Mouse (Mus musculus) thymus, postnatal 25 days (tissue): ENCODE results near the gene Sars2.

ENCODE experiments used
- DNase-seq: peaks from one replicate; pipeline ENCODE4 v3.0.0; 2022

Sars2 gene

GRCm38 (mm10) chr7:28727649-28728340 is 14.0 kb upstream of the Sars2 start:
- DNase-seq, result no peak

- peak; percentile 83 for DNase-seq
These were observed 9.2 kb upstream of the Sars2 start for GRCm38 (mm10) chr7:28732341-28733142.

- DNase-seq, result no peak
These were observed 8.6 kb upstream of the Sars2 start for GRCm38 (mm10) chr7:28733211-28733610.

GRCm38 (mm10) chr7:28735701-28736100 is 6.1 kb upstream of the Sars2 start:
- no peak for DNase-seq

- DNase-seq, result no peak
These were observed 2.0 kb upstream of the Sars2 start for GRCm38 (mm10) chr7:28739829-28740228.

GRCm38 (mm10) chr7:28740949-28741348 is 843 bp upstream of the Sars2 start:
- no peak for DNase-seq

GRCm38 (mm10) chr7:28741368-28741708 is 454 bp upstream of the Sars2 start:
- no peak for DNase-seq

GRCm38 (mm10) chr7:28749935-28750334 is 8.1 kb downstream of the Sars2 start:
- DNase-seq, result no peak

GRCm38 (mm10) chr7:28756079-28756478 is 14.3 kb downstream of the Sars2 start, which contains the start of gene Ccer2:
Gene Ccer2, plus strand, starts transcription at chr7:28756174.
- DNase-seq, result no peak

GRCm38 (mm10) chr7:28758623-28759022 is 16.8 kb downstream of the Sars2 start:
- no peak for DNase-seq

- no peak for DNase-seq
These were observed 20.1 kb downstream of the Sars2 start for GRCm38 (mm10) chr7:28761907-28762306.

GRCm38 (mm10) chr7:28765211-28765610 is 23.4 kb downstream of the Sars2 start:
- DNase-seq, result no peak

- DNase-seq, result peak; percentile 96
These were observed 24.5 kb downstream of the Sars2 start, which contains the start of gene Sirt2 for GRCm38 (mm10) chr7:28766173-28766879. Gene Sirt2, plus strand, starts transcription at chr7:28766735.

- no peak for DNase-seq
These were observed 25.1 kb downstream of the Sars2 start for GRCm38 (mm10) chr7:28766910-28767309.

GRCm38 (mm10) chr7:28767462-28767965 is 25.7 kb downstream of the Sars2 start, which contains the start of gene Nfkbib:
Gene Nfkbib, minus strand, starts transcription at chr7:28767512.
- no peak for DNase-seq

- no peak for DNase-seq
These were observed 27.7 kb downstream of the Sars2 start for GRCm38 (mm10) chr7:28769414-28769958.

GRCm38 (mm10) chr7:28770309-28770708 is 28.5 kb downstream of the Sars2 start:
- no peak for DNase-seq

GRCm38 (mm10) chr7:28771867-28772266 is 30.1 kb downstream of the Sars2 start:
- no peak for DNase-seq

GRCm38 (mm10) chr7:28773163-28773562 is 31.4 kb downstream of the Sars2 start:
- DNase-seq, result no peak

- no peak for DNase-seq
These were observed 32.4 kb downstream of the Sars2 start for GRCm38 (mm10) chr7:28774164-28774563.

- DNase-seq, result no peak
These were observed 33.3 kb downstream of the Sars2 start for GRCm38 (mm10) chr7:28775129-28775528.

- no peak for DNase-seq
These were observed 37.0 kb downstream of the Sars2 start for GRCm38 (mm10) chr7:28778825-28779224.

- DNase-seq, result peak; percentile 94
These were observed 38.4 kb downstream of the Sars2 start for GRCm38 (mm10) chr7:28780067-28780658.
